Mouse (Mus musculus): Measurements from ENCODE around the gene Tpsb2. TPM values are rescaled to one million over a fixed set of nuclear protein-coding genes. Genes with fewer than 3 reads are reported as not detected.

Tpsb2 gene
- total RNA-seq, 1 experiment from 2014 or later = not detected

Other genes with a start within 250 kb of the Tpsb2 start
- gene Ptx4, start 245.5 kb upstream of the Tpsb2 start, total RNA-seq (2017) = 0.40 TPM in 1 of 2 replicates, not detected in the other
- 7.0 and 7.7 TPM in 2 replicates for gene Clcn7, start 232.9 kb upstream of the Tpsb2 start, total RNA-seq (2017)
- gene Ccdc154, start 203.8 kb upstream of the Tpsb2 start, total RNA-seq (2017) = not detected in 2 replicates
- gene Gm38655, start 190.8 kb upstream of the Tpsb2 start, total RNA-seq (2017) = not detected in 2 replicates
- gene BC003965, start 181.8 kb upstream of the Tpsb2 start, total RNA-seq (2017) = 13.3 and 18.7 TPM in 2 replicates
- 11.6 and 14.4 TPM in 2 replicates for gene Unkl, start 177.9 kb upstream of the Tpsb2 start, total RNA-seq (2017)
- gene Gnptg, start 126.2 kb upstream of the Tpsb2 start, total RNA-seq (2017) = 16.6 and 21.9 TPM in 2 replicates
- gene Tsr3, start 126.1 kb upstream of the Tpsb2 start, total RNA-seq (2017) = 29.1 and 29.9 TPM in 2 replicates
- 1.3 and 1.8 TPM in 2 replicates for gene Baiap3, start 109.9 kb upstream of the Tpsb2 start, total RNA-seq (2017)
- 371 and 385 TPM in 2 replicates for gene Ube2i, start 91.7 kb upstream of the Tpsb2 start, total RNA-seq (2017)
- gene Prss34, start 67.9 kb upstream of the Tpsb2 start, total RNA-seq (2017) = 10.8 and 48.7 TPM in 2 replicates
- gene Prss28, start 57.7 kb upstream of the Tpsb2 start, total RNA-seq (2017) = not detected in 2 replicates
- not detected in 2 replicates for gene Prss29, start 47.7 kb upstream of the Tpsb2 start, total RNA-seq (2017)
- gene Tpsab1, start 20.7 kb upstream of the Tpsb2 start, total RNA-seq (2017) = not detected in 2 replicates
- gene Tpsg1, start 3.0 kb downstream of the Tpsb2 start, total RNA-seq (2017) = not detected in 2 replicates
- gene Cacna1h, start 67.5 kb downstream of the Tpsb2 start, total RNA-seq (2017) = 0.74 TPM in 1 of 2 replicates, not detected in the other
- gene Tekt4, start 88.3 kb downstream of the Tpsb2 start, total RNA-seq (2017) = not detected in 2 replicates
- gene Sstr5, start 131.0 kb downstream of the Tpsb2 start, total RNA-seq (2017) = not detected in 2 replicates
- not detected in 2 replicates for gene Sox8, start 204.4 kb downstream of the Tpsb2 start, total RNA-seq (2017)
- gene Lmf1, start 212.8 kb downstream of the Tpsb2 start, total RNA-seq (2017) = 6.7 and 12.1 TPM in 2 replicates

Measured in hematopoietic stem cell, adult 5-6 weeks (primary cell).